Mouse (Mus musculus) layer of hippocampus, adult 9-11 months (tissue): ENCODE measurements around the gene Ppp1r3g.
"Not testable (repeated sequence)": the region's sequence is repeated elsewhere in the genome, so short reads cannot be mapped to it uniquely, and the experiment has no call there.

Experiments used
- DNase-seq: peaks from one replicate; pipeline ENCODE4 v3.0.0; 2022

Gene Ppp1r3g

DNA sequence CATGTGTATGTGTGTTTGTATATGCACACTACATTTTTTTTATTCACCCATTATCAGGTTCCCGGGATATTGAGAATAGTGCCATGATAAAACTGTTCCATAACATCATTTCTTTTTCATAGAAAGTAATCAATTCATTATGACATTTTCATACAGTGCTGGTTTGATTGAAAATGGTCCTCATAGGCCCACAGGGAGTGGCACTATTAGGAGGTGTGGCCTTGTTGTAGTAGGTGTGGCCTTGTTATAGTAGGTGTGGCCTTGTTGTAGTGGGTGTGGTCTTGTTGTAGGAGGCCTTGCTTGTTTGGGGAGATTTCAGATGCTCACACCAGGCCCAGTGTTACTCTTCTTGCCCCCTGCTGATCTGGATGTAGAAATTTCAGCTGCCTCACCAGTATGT is at the start of gene Ppp1r3g:
TSS of gene Ppp1r3g (plus strand) at position 301 of the 400 bp plus-strand sequence.
- DNase-seq = no peak

GRCm38 (mm10) chr13:35911476-35911875 is 47.2 kb upstream of the Ppp1r3g start:
- no peak for DNase-seq

- DNase-seq = peak; percentile 66
Measured at GRCm38 (mm10) chr13:35937991-35938390, 20.6 kb upstream of the Ppp1r3g start.

DNA sequence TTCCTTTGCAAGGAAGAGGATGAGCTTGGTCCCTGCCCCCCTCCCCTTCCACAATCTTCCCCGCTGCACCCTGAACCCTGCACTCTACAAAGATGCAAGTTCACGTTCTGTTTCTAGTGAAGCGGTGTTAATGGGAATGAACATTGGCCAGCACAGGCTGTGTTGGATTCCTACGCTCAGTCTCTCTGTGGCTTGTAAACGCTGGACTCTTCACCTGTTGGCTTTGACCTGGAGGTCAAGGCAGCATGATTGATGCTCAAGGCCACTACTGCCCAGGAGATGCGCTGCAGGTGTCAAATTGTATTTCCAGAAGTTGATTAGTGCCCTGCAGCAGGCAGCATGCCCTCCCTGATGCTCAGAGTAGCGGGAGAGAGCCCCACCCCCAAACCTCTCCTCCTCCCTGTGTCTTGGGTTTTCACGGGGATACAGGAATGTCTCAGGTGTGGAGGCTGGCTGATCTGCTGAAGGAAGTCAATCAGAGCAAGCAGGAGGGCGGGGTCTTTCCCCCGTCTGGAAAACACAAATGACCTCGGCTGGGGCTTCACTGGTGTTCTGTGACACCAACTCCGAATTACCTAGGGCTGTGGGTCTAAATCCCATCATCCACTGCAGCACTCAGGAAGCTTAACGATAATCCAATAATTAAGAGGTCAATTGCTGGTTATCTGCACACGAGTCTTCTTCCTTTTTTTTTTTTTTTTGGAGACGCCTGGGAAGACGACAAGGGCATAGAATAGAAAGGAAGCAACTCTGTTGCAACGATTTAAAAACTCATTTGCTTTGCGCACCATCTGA is 18.6 kb upstream of the Ppp1r3g start:
- no peak for DNase-seq

DNA sequence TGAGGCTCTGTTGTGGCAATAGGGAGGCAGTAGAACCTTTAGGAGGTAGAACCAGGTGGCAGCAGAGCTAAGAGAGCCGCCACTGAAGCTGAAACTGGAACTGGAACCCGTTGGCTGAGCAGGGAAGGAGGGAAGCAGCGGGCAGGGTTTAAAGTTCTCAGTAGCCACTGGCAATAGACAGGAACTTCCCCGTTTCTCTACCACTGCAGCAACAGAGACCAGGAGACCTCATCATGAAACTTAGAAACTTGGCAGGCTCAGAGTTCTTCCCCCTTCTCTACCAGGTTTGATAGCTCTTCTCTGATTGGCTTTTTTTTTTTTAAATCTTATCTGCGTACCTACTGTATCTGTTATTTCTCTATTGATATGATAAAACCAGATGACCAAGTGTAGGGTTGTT is 17.7 kb upstream of the Ppp1r3g start:
- DNase-seq = no peak

DNA sequence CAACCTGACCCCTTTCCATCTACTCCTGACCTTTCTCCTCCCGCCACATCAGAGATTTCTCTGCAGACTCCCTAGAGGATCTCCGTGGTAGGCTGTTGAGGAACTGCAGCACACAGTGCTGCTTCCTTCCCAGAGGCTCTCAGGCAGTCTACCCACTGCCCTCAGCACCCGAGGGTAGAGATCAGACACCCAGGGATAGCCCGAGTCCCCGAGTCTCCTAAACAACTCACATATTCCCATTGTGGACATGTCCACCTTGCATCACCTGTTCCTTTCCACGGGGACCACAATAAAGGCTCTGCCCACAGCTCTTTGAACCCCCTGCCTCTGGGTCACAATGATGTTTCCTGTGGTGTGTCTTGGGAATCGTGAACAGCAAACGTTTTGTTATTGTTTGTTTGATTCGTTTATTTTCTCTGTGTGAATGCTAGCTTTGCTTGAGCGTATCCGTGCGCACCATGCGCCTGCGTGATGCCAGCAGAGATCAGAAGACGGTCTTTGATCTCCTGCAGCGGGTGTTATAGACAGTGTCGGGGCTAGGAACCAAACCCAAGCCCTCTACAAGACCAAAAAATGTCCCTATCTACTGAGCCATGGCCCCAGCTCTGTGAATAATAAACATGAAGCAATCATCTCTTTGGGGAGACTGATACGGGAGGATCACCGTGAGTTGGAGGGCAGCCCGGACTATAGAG is 11.8 kb upstream of the Ppp1r3g start:
- DNase-seq = no peak

- DNase-seq = peak; percentile 60
Measured at GRCm38 (mm10) chr13:35947354-35948000, 11.2 kb upstream of the Ppp1r3g start.

- DNase-seq = no peak
Measured at GRCm38 (mm10) chr13:35949814-35950455, 8.7 kb upstream of the Ppp1r3g start.

GRCm38 (mm10) chr13:35959391-35960067 is 890 bp downstream of the Ppp1r3g start:
- no peak for DNase-seq

- DNase-seq = no peak
Measured at GRCm38 (mm10) chr13:35963583-35963982, 4.9 kb downstream of the Ppp1r3g start.

DNA sequence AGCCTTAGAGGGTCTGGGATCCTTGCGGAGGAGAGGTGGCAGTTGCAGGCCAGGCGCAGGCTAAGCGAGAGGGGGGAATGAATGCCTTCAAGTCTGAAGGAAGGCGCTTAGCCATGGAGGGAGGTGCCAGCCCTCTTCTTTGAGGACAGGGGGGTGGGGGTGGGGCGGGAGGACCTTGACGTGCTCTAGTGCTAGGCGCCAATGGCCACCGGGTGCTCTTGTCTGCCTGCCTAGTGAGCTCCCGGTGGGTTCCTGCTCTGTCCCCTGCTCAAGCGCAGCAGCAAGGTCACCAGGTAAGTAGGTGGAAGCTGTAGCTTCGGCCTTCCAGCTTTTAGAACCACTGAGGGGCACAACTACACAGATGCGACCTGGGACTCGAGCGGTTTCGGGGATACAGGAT is 9.1 kb downstream of the Ppp1r3g start:
- no peak for DNase-seq

GRCm38 (mm10) chr13:35968131-35968718 is 9.6 kb downstream of the Ppp1r3g start:
- no peak for DNase-seq

GRCm38 (mm10) chr13:35968719-35969430 is 10.2 kb downstream of the Ppp1r3g start:
- DNase-seq = no peak

DNA sequence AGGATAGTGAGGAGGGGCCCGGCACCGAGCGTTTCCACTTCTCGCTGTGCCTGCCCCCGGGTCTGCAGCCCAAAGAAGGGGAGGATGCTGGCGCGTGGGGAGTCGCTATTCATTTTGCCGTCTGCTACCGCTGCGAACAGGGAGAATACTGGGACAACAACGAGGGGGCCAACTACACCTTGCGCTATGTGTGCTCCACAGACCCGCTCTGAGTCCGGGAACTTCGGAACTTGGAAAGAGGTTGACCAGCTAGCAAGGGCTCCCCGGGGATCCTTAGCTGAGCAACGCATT is 10.7 kb downstream of the Ppp1r3g start:
- no peak for DNase-seq

GRCm38 (mm10) chr13:35969829-35970228 is 11.2 kb downstream of the Ppp1r3g start:
- DNase-seq = no peak

DNA sequence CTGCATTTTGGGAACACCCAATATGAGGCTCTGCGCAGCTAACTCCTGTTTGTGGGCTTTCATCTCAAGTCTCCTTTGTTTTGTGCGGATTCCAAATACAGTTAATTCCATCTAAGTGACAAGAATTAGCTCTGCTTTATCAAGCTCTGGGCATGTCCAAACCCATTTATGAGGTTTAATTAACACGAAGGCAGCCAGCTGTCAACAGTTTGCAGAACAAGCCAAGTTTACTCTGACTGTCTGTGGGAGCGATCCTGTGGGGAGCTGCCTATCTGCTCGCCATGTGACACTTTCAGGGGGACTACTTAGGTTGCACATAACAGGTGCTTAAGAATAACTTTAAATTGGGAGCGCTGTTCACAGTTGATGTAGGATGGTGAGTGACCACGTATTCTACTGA is 18.3 kb downstream of the Ppp1r3g start:
- no peak for DNase-seq

GRCm38 (mm10) chr13:35980471-35980870 is 21.8 kb downstream of the Ppp1r3g start:
- DNase-seq = peak; percentile 34

GRCm38 (mm10) chr13:35982985-35983384 is 24.3 kb downstream of the Ppp1r3g start:
- DNase-seq = no peak

GRCm38 (mm10) chr13:35989329-35989728 is 30.7 kb downstream of the Ppp1r3g start:
- DNase-seq = no peak

- not testable (repeated sequence) for DNase-seq
Measured at GRCm38 (mm10) chr13:35991185-35991584, 32.5 kb downstream of the Ppp1r3g start.

DNA sequence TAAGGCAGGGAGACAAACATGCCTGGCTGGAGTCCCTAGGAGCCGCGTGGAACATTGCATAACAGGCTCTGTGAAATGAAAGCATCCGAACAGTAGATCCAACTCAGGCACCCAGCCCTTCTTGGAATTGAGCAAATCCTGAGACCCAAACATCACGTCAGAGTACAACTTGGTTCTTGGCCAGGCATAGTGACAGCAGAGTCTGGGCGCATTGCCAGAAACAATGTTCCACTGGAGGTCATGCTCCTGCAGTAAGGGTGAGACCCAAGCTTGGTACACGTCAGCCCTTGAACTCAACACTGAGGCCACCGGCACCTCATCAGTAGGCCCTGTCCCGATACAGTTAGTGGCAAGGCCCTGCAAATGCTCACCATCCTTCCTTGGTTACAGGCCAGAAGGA is 35.4 kb downstream of the Ppp1r3g start:
- DNase-seq = peak; percentile 75

- DNase-seq = no peak
Measured at GRCm38 (mm10) chr13:35995231-35995630, 36.6 kb downstream of the Ppp1r3g start.
